Mouse (Mus musculus) myocyte (in vitro differentiated cells): ENCODE measurements around the gene Sebox. TPM values are rescaled to one million over a fixed set of nuclear protein-coding genes. Genes with fewer than 3 reads are reported as not detected.

Source experiments
- H3K27me3 ChIP-seq: one replicate; pipeline ENCODE4 v1.6.1; 2011; ENCODE audit not compliant: control insufficient read depth, insufficient read depth, insufficient read length
- H3K36me3 ChIP-seq: one replicate; pipeline ENCODE4 v1.6.1; 2011; ENCODE audit not compliant: control insufficient read depth, insufficient read depth
- H3K4me2 ChIP-seq: one replicate; pipeline ENCODE4 v1.6.1; 2011; ENCODE audit warnings: low read depth, control low read depth
- H3K4me3 ChIP-seq: one replicate; pipeline ENCODE4 v1.5.1; 2011; ENCODE audit warnings: mild to moderate bottlenecking, control low read depth, moderate library complexity
- H3K79me2 ChIP-seq: one replicate; pipeline ENCODE4 v1.6.1; 2011; ENCODE audit not compliant: control insufficient read depth, insufficient read depth
- H3ac ChIP-seq: one replicate; pipeline ENCODE4 v1.6.1; 2011; ENCODE audit not compliant: control insufficient read depth, insufficient read length
- CEBPB ChIP-seq: IDR thresholded peaks from 2 replicates; pipeline ENCODE4 v1.6.1; 2011; ENCODE audit warnings: mild to moderate bottlenecking, moderate library complexity; ENCODE audit not compliant: poor library complexity, insufficient read depth, severe bottlenecking
- E2F4 ChIP-seq: IDR thresholded peaks from one replicate; pipeline ENCODE4 v1.6.1; 2011; ENCODE audit warnings: mild to moderate bottlenecking, control low read depth, moderate library complexity; ENCODE audit not compliant: insufficient read depth
- MAX ChIP-seq: IDR thresholded peaks from one replicate; pipeline ENCODE4 v1.6.1; 2011; ENCODE audit warnings: low read depth, mild to moderate bottlenecking, control low read depth
- MYOD1 ChIP-seq, 3 experiments: IDR thresholded peaks; one replicate each; pipeline ENCODE4 v1.6.1; 2011; ENCODE audit warnings: control low read depth in 2 of 3, low read depth in 2 of 3, mild to moderate bottlenecking in 2 of 3, moderate library complexity in 1 of 3; ENCODE audit not compliant: insufficient read length in 2 of 3, control insufficient read depth in 1 of 3
- MYOG ChIP-seq, 3 experiments: IDR thresholded peaks; one replicate each; pipeline ENCODE4 v1.6.1; 2011; ENCODE audit warnings: control low read depth in 2 of 3, low read depth in 2 of 3, mild to moderate bottlenecking in 2 of 3; ENCODE audit not compliant: insufficient read length in 2 of 3, control insufficient read depth in 1 of 3, insufficient read depth in 1 of 3
- POLR2A ChIP-seq: IDR thresholded peaks from one replicate; pipeline ENCODE4 v1.6.1; 2011; ENCODE audit warnings: low read depth, mild to moderate bottlenecking, control low read depth, moderate library complexity; ENCODE audit not compliant: insufficient read length
- POLR2AphosphoS2 ChIP-seq: IDR thresholded peaks from one replicate; pipeline ENCODE4 v1.6.1; 2011; ENCODE audit warnings: low read depth, control low read depth; ENCODE audit not compliant: insufficient read length
- REST ChIP-seq: IDR thresholded peaks from one replicate; pipeline ENCODE4 v1.6.1; 2011; ENCODE audit warnings: mild to moderate bottlenecking, control low read depth, moderate library complexity; ENCODE audit not compliant: insufficient read depth, insufficient read length
- SRF ChIP-seq: IDR thresholded peaks from one replicate; pipeline ENCODE4 v1.6.1; 2011; ENCODE audit warnings: low read depth; ENCODE audit not compliant: control insufficient read depth, insufficient read length
- TCF12 ChIP-seq: IDR thresholded peaks from one replicate; pipeline ENCODE4 v1.6.1; 2011; ENCODE audit warnings: mild to moderate bottlenecking, control low read depth; ENCODE audit not compliant: poor library complexity, insufficient read depth, severe bottlenecking
- TCF3 ChIP-seq: IDR thresholded peaks from one replicate; pipeline ENCODE4 v1.6.1; 2011; ENCODE audit warnings: low read depth, control low read depth; ENCODE audit not compliant: insufficient read length
- USF1 ChIP-seq: IDR thresholded peaks from one replicate; pipeline ENCODE4 v1.6.1; 2011; ENCODE audit warnings: low read depth, mild to moderate bottlenecking, control low read depth, moderate library complexity
- polyA plus RNA-seq: library from polyadenylated mRNA; unstranded; fragments of >200 nt; fragmentation: generic; extraction: Trizol; gene quantifications from one replicate; pipeline ENCODE4 v1.2.1, GENCODE M21; 2012; ENCODE audit warnings: missing spikeins

Gene Sebox
- polyA plus RNA-seq, 1 experiment, result not detected

DNA sequence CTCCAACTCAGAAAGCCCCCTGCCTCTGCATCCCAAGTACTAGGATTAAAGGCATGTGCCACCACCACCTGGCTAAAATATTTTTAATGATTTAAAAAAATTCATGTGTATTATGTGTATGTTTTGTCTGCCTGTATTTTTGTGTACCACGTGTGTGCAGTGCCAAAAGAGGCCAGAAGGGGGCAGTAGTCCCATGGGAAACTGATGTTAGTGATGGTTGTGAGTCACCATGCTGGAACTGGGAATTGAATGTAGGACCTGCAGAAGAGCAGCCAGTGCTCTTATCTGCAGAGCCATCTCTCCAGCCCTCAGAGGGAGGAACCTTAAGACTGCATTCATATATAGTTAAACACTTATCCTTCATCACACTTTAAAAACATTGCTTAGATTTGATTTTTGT is 41.4 kb upstream of the Sebox start:
- H3ac ChIP-seq, result no peak overlapping the region
- H3K4me2 ChIP-seq, result no peak overlapping the region
- H3K4me3 ChIP-seq, result no peak overlapping the region
- H3K27me3 ChIP-seq, result peaks cover 9% of the 10 kb centered on the region
- no peak for TF ChIP-seq E2F4
- H3K79me2 ChIP-seq, result no peaks in the 10 kb centered on the region
- no peaks in the 10 kb centered on the region for H3K36me3 ChIP-seq

DNA sequence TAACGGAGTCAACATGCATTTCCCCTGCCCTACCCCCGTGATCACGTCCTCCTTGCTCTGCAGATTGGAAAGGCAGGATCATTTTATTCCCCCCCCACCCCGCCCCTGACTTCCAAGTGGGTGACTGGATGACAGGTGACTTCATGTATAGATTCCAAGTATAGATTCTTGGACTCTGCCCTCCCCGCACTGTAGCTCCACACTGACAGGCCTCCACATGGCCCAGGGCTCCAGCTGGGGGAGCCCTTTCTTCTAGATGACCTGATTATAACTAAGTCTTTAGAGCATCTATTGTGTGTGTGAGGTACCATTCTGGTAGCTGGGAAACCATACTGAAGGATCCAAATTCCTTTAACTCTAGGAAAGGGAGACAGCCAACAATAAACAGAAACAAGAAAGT is 40.6 kb upstream of the Sebox start:
- Histone ChIP-seq H3K36me3 (no peaks in the 10 kb centered on the region), H3K4me3 (no peak overlapping the region), H3K79me2 (no peaks in the 10 kb centered on the region), H3ac (no peak overlapping the region), H3K4me2 (no peak overlapping the region), H3K27me3 (peaks cover 6% of the 10 kb centered on the region)
- TF ChIP-seq REST (no peak), POLR2A (no peak), CEBPB (no peak), POLR2AphosphoS2 (no peak), MYOG (IDR thresholded peaks at IDR 0.05; ENCODE audit: control insufficient read depth in 1 of 3, insufficient read depth in 1 of 3, insufficient read length in 2 of 3, low read depth in 2 of 3) (no peak), TCF3 (no peak), TCF12 (no peak), MAX (no peak), SRF (no peak), USF1 (no peak), MYOD1 (IDR thresholded peaks at IDR 0.05; ENCODE audit: control insufficient read depth in 1 of 3, insufficient read length in 2 of 3, low read depth in 2 of 3) (no peak), E2F4 (no peak)

DNA sequence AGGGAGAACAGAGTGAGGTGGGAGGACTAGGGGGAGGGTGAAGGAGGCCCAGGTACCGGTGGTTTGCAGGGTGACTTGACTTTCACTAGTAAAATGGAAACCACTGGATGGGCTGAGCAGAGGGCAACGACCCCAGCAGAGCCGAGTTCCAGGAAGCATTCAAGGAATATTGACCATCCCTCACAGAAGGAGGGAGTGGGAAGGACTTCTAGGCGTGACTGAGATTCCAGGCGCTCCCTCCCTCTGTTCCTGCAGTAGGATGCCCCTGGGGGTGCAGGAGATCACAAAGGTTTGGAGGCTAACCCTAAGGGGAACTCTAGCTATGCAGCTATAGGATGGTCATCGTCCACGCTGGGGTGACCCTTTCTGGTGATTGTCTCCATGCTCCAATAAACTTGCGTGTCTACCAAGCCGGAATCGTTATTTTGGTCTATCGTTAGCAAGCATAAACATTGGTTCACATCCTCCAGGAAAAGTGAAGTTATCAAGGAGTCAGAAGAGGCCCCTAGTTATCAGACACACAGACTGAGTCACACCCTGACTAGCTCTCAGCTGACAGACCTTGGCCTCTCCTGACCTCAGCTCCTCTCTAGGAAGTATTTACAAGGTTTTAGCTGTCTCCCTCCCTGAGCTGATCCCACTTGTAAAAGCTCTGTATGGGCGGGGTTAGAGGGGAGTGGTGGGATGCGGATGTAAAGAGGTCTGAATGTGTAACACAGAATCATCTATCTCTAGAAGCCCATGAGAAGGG is 39.8 kb upstream of the Sebox start:
- H3K36me3 ChIP-seq, result no peaks in the 10 kb centered on the region
- TF ChIP-seq MAX, result no peak
- TF ChIP-seq USF1, result no peak
- H3ac ChIP-seq, result no peak overlapping the region
- no peaks in the 10 kb centered on the region for H3K79me2 ChIP-seq
- H3K27me3 ChIP-seq, result peaks cover 6% of the 10 kb centered on the region
- H3K4me2 ChIP-seq, result no peak overlapping the region
- H3K4me3 ChIP-seq, result no peak overlapping the region

DNA sequence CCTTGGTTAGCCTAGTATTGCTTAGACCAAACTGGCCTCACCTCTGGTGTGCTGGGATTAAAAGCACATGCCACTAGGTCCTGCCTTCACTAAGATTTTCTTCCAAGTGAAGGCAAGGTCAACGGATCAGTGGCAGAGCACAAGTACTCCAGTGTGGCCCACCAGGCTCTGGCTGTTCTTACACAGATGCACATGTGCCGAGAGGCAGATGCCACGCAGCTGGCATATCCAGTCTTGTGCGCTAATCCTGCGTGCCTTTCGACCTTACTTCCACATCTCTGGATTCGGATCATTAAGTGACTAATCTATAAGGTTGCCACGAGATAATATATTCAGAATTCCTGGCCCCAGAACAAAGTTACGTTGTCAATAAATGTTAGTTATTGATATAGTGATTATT is 38.1 kb upstream of the Sebox start:
- no peaks in the 10 kb centered on the region for H3K27me3 ChIP-seq
- no peaks in the 10 kb centered on the region for H3K79me2 ChIP-seq
- H3ac ChIP-seq, result peak overlapping the region; percentile 75
- H3K36me3 ChIP-seq, result no peaks in the 10 kb centered on the region
- H3K4me2 ChIP-seq, result peak overlapping the region; percentile 90
- H3K4me3 ChIP-seq, result peak overlapping the region; percentile 54
- TF ChIP-seq MYOG (IDR thresholded peaks at IDR 0.05; ENCODE audit: control insufficient read depth in 1 of 3, insufficient read depth in 1 of 3, insufficient read length in 2 of 3, low read depth in 2 of 3) (no peak), POLR2AphosphoS2 (no peak), USF1 (no peak), MAX (no peak), REST (no peak), E2F4 (no peak), MYOD1 (IDR thresholded peaks at IDR 0.05; ENCODE audit: control insufficient read depth in 1 of 3, insufficient read length in 2 of 3, low read depth in 2 of 3) (no peak), SRF (no peak), TCF3 (no peak)

DNA sequence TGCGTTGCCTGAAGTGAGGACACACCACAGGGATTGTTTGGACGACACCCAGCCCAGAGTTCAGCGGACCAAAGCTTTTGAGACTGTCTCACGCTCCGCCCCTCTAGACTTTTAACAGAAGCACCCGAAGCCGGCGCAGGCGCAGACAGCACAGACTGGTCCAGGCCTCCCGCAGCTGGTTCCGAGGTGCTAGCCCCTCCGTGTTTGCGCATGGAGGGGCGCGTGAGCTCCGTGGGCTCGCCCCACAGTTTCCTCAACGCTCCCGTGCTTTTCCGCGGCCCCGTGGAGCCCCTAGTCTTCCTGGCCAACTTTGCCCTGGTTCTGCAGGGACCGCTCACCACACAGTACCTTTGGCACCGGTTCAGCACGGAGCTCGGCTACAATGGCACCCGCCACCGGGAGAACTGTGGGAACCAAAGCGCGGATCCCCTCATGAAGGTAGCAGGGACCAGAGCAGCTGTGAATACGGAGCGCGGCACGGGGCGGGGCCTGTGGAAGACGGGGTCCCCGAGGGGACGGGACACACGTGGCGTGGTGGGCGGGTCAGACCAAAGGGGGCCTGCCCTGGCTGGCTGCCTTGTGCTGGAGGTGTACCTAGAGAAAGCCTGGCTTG is 37.6 kb upstream of the Sebox start, which contains the start of gene Slc46a1:
Gene Slc46a1 (plus strand): TSS at position 130 of the 613 bp plus-strand sequence.
- H3K36me3 ChIP-seq, result no peaks in the 10 kb centered on the region
- peak within 1 kb of the TSS; percentile 54 for H3K4me3 ChIP-seq
- TF ChIP-seq USF1, result no peak
- TF ChIP-seq TCF12, result no peak
- TF ChIP-seq TCF3, result no peak
- no peak for TF ChIP-seq REST
- TF ChIP-seq SRF, result peak; percentile 33
- TF ChIP-seq POLR2A, result peak; percentile 66
- no peak for TF ChIP-seq CEBPB
- TF ChIP-seq MYOG (IDR thresholded peaks at IDR 0.05; ENCODE audit: control insufficient read depth in 1 of 3, insufficient read depth in 1 of 3, insufficient read length in 2 of 3, low read depth in 2 of 3), result peak in 1 of 3 experiments; percentile 5
- TF ChIP-seq MYOD1 (IDR thresholded peaks at IDR 0.05; ENCODE audit: control insufficient read depth in 1 of 3, insufficient read length in 2 of 3, low read depth in 2 of 3), result peak in 2 of 3 experiments; percentile 28 to 53
- no peak for TF ChIP-seq E2F4
- TF ChIP-seq POLR2AphosphoS2, result peak; percentile 12
- no peak for TF ChIP-seq MAX
- peak within 1 kb of the TSS; percentile 90 for H3K4me2 ChIP-seq
- peak within 1 kb of the TSS; percentile 75 for H3ac ChIP-seq
- no peaks in the 10 kb centered on the region for H3K27me3 ChIP-seq
- no peaks in the 10 kb centered on the region for H3K79me2 ChIP-seq
